Mouse (Mus musculus) liver, embryonic 14.5 days (tissue): ENCODE measurements around the gene Asf1b. TPM values are rescaled to one million over a fixed set of nuclear protein-coding genes. Genes with fewer than 3 reads are reported as not detected.

Source experiments
- ATAC-seq: fragments of 200-750 bp; cut with Nextera tagmentation; 2 replicates; pipeline ENCODE4 v1.8.0; 2017; ENCODE audit warnings: moderate number of reproducible peaks, mild to moderate bottlenecking, moderate library complexity; ENCODE audit not compliant: insufficient read depth
- DNase-seq, 3 experiments: peaks; one replicate each; pipeline ENCODE4 v3.0.0-alpha.2; 2012 to 2013; ENCODE audit warnings: low read depth in 3 of 3, low spot score in 3 of 3
- H3K27ac ChIP-seq: fragments of 300-500 bp; sonication (generic); 2 replicates; pipeline ENCODE4 v1.5.1; 2014; ENCODE audit warnings: moderate library complexity, mild to moderate bottlenecking, control low read depth, inconsistent platforms
- H3K27me3 ChIP-seq: fragments of 300-500 bp; sonication (generic); 2 replicates; pipeline ENCODE4 v1.6.1; 2014; ENCODE audit warnings: mild to moderate bottlenecking, low read length, moderate library complexity; ENCODE audit not compliant: control insufficient read depth, insufficient read depth
- H3K36me3 ChIP-seq: fragments of 300-500 bp; sonication (generic); replicated peaks from 2 replicates; pipeline ENCODE4 v1.6.1; 2014; ENCODE audit warnings: low read depth; ENCODE audit not compliant: control insufficient read depth, insufficient read depth
- H3K4me1 ChIP-seq, 2 experiments: fragments of 200-500 bp in 1 of 2; fragments of 300-500 bp in 1 of 2; sonication (generic) in 1 of 2; replicated peaks; 2 replicates each; pipeline ENCODE4 v1.6.1; 2012 to 2014; ENCODE audit warnings: antibody characterized with exemption in 1 of 2, inconsistent platforms in 1 of 2, low read length in 1 of 2; ENCODE audit not compliant: control insufficient read depth in 2 of 2, insufficient read depth in 2 of 2
- H3K4me2 ChIP-seq: fragments of 300-500 bp; sonication (generic); 2 replicates; pipeline ENCODE4 v1.6.1; 2014; ENCODE audit warnings: low read depth, mild to moderate bottlenecking, control low read depth, moderate library complexity
- H3K4me3 ChIP-seq, 2 experiments: fragments of 200-500 bp in 1 of 2; fragments of 300-500 bp in 1 of 2; sonication (generic) in 1 of 2; 2 replicates each; pipeline ENCODE4 v1.5.1; 2012 to 2014; ENCODE audit warnings: low read depth in 2 of 2, low read length in 2 of 2, mild to moderate bottlenecking in 2 of 2, control low read depth in 1 of 2, inconsistent platforms in 1 of 2, moderate library complexity in 1 of 2; ENCODE audit not compliant: insufficient read depth in 1 of 2
- H3K9ac ChIP-seq: fragments of 300-500 bp; sonication (generic); replicated peaks from 2 replicates; pipeline ENCODE4 v1.6.1; 2014; ENCODE audit warnings: mild to moderate bottlenecking, control low read depth, moderate library complexity
- H3K9me3 ChIP-seq: fragments of 300-500 bp; sonication (generic); 2 replicates; pipeline ENCODE4 v1.6.1; 2016; ENCODE audit warnings: low read length, mixed read lengths; ENCODE audit not compliant: control insufficient read depth
- CTCF ChIP-seq: IDR thresholded peaks from 2 replicates; pipeline ENCODE4 v1.5.1; 2016; ENCODE audit warnings: antibody characterized with exemption, low read depth, control low read depth
- EP300 ChIP-seq: IDR thresholded peaks from 2 replicates; pipeline ENCODE4 v1.6.1; 2016; ENCODE audit warnings: antibody characterized with exemption, low read depth
- WGBS: fragments of 180-500 bp; shearing (Covaris S2); extraction: QIAGEN DNeasy Blood & Tissue Kit; methylation state at CpG from one replicate; pipeline ENCODE4 v1.1.7; 2014; ENCODE audit not compliant: insufficient replicate concordance; 5-methylcytosine and 5-hydroxymethylcytosine counted together
- polyA plus RNA-seq, 2 experiments: library from polyadenylated mRNA; depleted of rRNA in 1 of 2; stranded (reverse) in 1 of 2; unstranded in 1 of 2; fragments of >200 nt; fragmentation: Nextera tagmentation in 1 of 2; extraction: Ambion mirVana in 1 of 2; gene quantifications; 2 replicates each; pipeline versions ENCODE4 v1.2.1 to v1.2.3; 2012 to 2014

The Asf1b gene
- polyA plus RNA-seq, 2 experiments: 98.5 to 130 TPM

DNA sequence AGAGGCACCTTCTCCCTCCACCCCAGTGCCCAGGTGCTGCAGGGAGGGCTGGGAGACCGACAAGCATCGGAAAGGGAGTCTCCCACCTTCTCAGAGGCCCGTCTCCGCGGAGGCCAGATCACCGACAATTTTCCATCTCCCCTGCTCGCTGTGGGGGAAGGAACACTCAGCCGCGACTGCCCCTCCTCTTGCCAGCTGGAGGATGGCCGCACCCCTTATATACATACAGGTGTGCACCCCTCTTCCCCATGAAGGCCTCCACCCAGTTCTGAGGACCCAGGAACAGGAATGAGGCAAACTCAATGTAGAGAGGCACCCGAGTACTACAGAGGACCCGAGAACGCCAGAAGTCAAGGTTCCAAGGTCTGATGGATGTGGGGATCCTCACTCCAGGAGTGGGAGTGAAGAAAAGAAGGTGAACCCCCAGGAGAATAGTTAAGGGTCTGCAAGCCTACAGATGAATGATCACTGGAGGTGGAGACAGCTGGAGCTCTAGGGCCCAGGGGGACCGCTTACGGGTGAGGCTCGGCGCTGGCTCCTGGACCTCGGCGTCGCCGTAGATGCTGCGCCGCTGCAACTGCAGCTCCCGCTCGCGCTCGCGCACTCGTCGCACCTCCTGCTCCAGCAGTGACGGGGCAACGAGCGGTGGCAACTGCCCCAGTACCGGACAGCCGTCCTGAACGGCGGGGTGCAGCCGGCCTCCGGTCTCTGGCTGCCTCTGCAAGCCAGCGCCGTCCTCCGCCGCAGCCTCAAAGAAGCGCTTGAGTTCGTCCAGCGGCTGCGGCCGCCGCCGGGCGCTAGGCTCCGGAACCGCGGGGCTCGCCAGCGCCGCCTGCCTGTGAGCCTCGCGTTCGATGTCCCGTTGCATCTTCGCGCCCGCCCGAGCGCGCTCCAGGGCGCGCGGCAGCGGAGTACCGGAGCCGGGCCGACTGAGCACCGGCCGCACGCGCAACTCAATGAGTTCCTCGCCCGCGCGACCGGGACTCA lies 55.6 kb downstream of the Asf1b start:
- DNase-seq (no peak), ATAC-seq (peak; percentile 39; the same call in 1 of the 2 replicates)
- Histone ChIP-seq H3K27ac (no peak overlapping the region), H3K4me2 (peak overlapping the region; percentile 67), H3K36me3 (no peaks in the 10 kb centered on the region), H3K4me3 (peak overlapping the region; percentile 33 to 47), H3K9ac (no peak overlapping the region), H3K9me3 (no peaks in the 10 kb centered on the region; the same call in 1 of the 2 replicates), H3K4me1 (no peaks in the 10 kb centered on the region), H3K27me3 (peaks cover 42% of the 10 kb centered on the region)
- WGBS: 2% methylated on average over 83 of the region's 83 CpGs
- TF ChIP-seq EP300: no peak
- TF ChIP-seq CTCF: peak; percentile 47

DNA sequence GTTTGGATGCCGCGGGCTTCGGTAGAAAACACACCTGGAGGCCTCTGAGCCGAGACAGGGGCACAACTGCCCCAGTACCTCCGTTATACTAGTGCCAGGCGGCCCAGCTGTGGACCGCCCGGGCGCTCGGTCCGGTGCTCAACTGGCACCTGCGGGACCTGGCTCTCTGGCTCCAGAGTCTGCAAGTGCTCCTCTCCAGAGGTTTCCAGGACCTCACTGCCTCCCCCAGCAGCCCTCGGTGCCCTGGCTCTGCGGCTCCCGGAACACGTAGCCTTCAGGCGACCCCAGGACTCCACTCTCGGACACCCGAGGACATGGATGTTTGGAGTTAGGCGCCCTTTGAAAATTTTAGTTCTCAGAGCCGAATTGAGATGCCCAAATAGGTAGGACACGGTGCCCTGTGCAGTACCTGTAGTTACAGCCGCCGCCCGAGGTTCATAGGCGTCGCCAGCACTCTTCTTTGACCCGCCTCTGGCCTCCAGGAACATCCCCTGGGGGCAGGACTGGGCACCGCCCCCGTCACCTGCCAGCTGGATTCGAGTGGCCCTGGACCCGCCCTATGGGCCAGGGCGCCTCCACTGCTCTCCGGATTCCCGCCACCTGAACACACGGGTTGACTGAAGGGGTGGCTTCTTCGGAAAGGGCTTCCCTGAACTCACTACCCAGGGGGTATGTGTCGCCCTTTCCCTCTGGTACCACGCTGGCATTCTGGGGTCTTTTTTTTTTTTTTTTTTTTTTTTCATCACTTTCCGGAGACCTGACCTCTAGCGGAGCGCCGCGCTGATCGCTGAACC lies 56.6 kb downstream of the Asf1b start, which contains the start of gene 2210011C24Rik:
Gene 2210011C24Rik, minus strand, starts transcription at position 467 of the 794 bp plus-strand sequence.
- no peak for DNase-seq
- TF ChIP-seq CTCF (no peak), EP300 (no peak)
- H3K9ac ChIP-seq: no peak within 1 kb of the TSS
- H3K27me3 ChIP-seq: peaks cover 42% of the 10 kb centered on the region
- H3K4me3 ChIP-seq: peak within 1 kb of the TSS; percentile 33 to 47
- H3K9me3 ChIP-seq: no peaks in the 10 kb centered on the region; the same call in 1 of the 2 replicates
- H3K4me1 ChIP-seq: no peaks in the 10 kb centered on the region
- H3K27ac ChIP-seq: no peak within 1 kb of the TSS
- peak within 1 kb of the TSS; percentile 67 for H3K4me2 ChIP-seq
- no peak for ATAC-seq
- WGBS: 1% methylated on average over 44 of the region's 45 CpGs
- no peaks in the 10 kb centered on the region for H3K36me3 ChIP-seq

DNA sequence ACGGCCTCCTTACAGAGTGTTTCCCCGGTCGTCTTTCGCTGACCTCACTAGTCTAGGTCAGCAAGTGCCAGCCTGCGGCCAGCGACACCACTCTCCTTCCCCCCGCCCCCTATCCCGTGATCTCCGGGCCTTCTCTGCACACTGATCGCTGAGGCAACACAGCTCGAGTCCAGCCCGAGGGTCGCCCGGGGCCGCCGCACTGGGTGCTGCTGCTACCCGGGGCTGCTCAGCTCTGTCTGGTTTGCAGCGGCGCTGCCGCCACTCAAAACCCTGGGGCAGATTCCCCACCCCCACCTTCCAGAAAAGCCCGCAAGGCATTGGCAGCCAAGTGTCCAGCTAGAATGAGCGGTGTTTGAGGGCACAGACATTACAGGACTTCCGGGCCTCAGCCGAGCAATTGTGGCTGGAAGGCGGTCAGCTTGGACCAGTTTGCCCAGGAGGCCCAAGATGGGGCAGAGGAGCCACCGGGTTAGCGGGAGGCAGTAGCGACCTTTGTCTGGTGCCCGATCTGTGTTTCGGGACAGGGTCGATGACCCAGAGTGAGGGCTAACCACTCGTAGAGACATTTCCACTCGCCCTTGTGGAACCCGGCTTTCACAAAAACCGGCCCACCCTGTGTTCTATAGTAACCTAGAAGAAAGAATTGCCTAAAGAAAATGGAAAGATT lies 57.3 kb downstream of the Asf1b start:
- H3K4me3 ChIP-seq: peak overlapping the region in 1 of 2 experiments; percentile 47; a peak in 2 of 4 replicates
- peaks cover 42% of the 10 kb centered on the region for H3K27me3 ChIP-seq
- peak overlapping the region; percentile 67 for H3K4me2 ChIP-seq
- no peaks in the 10 kb centered on the region; the same call in 1 of the 2 replicates for H3K9me3 ChIP-seq
- H3K9ac ChIP-seq: no peak overlapping the region
- TF ChIP-seq CTCF (no peak), EP300 (no peak)
- H3K4me1 ChIP-seq: no peaks in the 10 kb centered on the region
- ATAC-seq: no peak
- no peak for DNase-seq
- no peaks in the 10 kb centered on the region for H3K36me3 ChIP-seq
- no peak overlapping the region for H3K27ac ChIP-seq
- 11% methylated on average over 35 of the region's 35 CpGs for WGBS

DNA sequence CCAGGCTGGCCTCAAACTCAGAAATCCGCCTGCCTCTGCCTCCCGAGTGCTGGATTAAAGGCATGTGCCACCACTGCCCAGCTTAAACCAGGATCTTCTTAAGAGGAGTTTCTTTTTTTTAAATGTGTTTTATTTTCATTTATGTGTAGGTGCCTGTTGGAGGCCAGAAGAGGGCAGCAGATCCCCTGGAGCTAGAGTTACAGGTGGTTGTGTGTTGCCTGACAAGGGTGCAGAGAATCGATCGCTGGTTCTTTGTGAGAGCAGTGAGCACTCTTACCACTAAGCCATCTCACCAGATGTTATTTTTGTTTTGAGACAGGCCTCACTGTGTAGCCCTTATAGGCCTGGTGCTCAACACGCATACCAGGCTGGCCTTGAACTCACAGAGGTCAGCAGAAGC lies 60.5 kb downstream of the Asf1b start:
- DNase-seq: no peak
- peaks cover 34% of the 10 kb centered on the region for H3K27me3 ChIP-seq
- no peak overlapping the region for H3K4me3 ChIP-seq
- H3K9me3 ChIP-seq: no peaks in the 10 kb centered on the region; the same call in 1 of the 2 replicates
- H3K4me2 ChIP-seq: no peak overlapping the region
- TF ChIP-seq EP300 (no peak), CTCF (peak; percentile 27)
- no peak overlapping the region for H3K9ac ChIP-seq
- H3K36me3 ChIP-seq: no peaks in the 10 kb centered on the region
- WGBS: 77% methylated on average over 5 of the region's 5 CpGs
- no peak for ATAC-seq
- H3K27ac ChIP-seq: no peak overlapping the region
- no peaks in the 10 kb centered on the region for H3K4me1 ChIP-seq
